Mouse (Mus musculus) kidney, adult 2 months (tissue): Measurements from ENCODE around the gene Vdr.

Experiments used
- CTCF ChIP-seq: fragments of 200-500 bp; conservative IDR thresholded peaks from 2 replicates; pipeline ENCODE4 v1.5.1; 2011; ENCODE audit warnings: low read depth, mild to moderate bottlenecking, control low read depth, low read length, moderate library complexity, mixed read lengths; ENCODE audit not compliant: insufficient read depth, insufficient read length
- POLR2A ChIP-seq: fragments of 200-500 bp; IDR thresholded peaks from one replicate; pipeline ENCODE4 v1.6.1; 2011; ENCODE audit warnings: low read depth, low read length, control low read depth

DNA sequence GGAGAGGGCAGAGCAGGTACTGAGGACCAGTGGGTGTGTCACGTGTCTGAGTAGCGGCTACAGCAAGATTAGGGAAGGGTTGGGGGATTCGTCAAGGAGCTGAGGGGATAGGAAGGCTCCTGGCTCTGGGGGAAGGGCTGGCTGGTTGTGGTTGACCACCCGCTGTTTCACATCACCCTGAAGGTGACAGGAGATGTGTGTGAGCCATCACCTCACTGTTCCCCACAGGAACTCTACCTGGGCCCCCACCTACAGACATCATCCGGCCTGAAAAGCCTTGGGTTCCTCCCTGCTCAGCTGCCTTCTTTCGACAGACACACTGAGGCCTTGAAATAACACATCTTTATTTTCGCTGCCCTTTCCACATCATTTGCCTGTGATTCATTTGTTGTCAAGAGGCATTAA is 67.2 kb downstream of the Vdr start:
- TF ChIP-seq CTCF (no peak), POLR2A (no peak)
